Mouse (Mus musculus) olfactory bulb, adult 2 months (tissue): ENCODE results near the gene Mup6.
"Not testable (repeated sequence)": the region's sequence is repeated elsewhere in the genome, so short reads cannot be mapped to it uniquely, and the experiment has no call there.

ENCODE experiments used
- CTCF ChIP-seq: fragments of 200-500 bp; IDR thresholded peaks from 2 replicates; pipeline ENCODE4 v1.5.1; 2012; ENCODE audit warnings: low read depth, mild to moderate bottlenecking, low read length, moderate library complexity; ENCODE audit not compliant: insufficient read depth
- POLR2A ChIP-seq: fragments of 200-500 bp; IDR thresholded peaks from 2 replicates; pipeline ENCODE4 v1.6.1; 2012; ENCODE audit warnings: mild to moderate bottlenecking, low read depth, low read length, moderate library complexity; ENCODE audit not compliant: insufficient read depth

DNA sequence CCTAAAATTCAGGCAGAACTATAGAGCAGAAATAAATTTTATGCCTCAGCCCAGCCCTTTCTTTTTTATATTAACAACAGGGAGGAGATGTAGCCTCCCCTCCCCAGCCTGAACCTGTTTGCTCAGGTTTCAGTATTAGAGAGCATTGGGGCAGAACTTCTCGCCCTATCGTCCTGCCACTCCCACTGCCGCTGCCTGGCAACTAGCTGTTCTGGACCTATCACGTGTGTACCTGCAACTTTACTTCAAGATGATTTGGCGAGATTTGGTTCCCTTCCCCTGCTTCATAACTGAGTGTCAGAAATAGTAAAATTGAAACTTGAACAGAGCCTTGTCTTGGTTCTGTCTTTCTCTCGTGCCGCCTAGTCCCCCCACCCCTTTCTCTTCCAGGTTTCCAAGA is 56.0 kb downstream of the Mup6 start:
- not testable (repeated sequence) for TF ChIP-seq CTCF, POLR2A
